Mouse (Mus musculus) E14TG2a.4 (cell line): ENCODE data around the gene Scyl1.

Source experiments
- CTCF ChIP-seq: conservative IDR thresholded peaks from 2 replicates; pipeline ENCODE4 v1.5.1; 2014; ENCODE audit warnings: low read length
- POU5F1 ChIP-seq: IDR thresholded peaks from 2 replicates; pipeline ENCODE4 v1.6.1; 2014; ENCODE audit warnings: low read length, borderline replicate concordance

DNA sequence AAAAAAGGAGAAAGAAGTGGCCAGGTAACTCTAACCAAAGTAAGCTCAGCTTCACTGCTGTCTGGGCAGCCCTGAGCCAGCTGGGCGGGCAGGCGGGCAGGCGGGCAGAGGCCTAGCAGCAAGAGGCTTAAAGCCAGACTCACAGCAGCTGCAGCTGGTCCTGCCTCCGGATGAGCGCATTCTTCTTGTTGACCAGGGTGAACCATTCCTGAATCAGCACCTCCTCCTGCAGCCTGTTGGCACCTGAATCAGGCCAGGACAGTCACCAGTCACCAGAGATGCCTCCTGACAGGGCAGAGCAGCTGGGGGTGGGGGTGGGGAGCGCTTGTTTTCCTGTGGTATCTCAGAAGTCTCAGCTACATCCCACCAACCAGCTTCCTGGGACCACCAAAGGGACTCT lies 61.2 kb downstream of the Scyl1 start:
- TF ChIP-seq CTCF (no peak), POU5F1 (no peak)
